Mouse (Mus musculus) hindbrain, embryonic 16.5 days (tissue): ENCODE measurements around the gene Alk. TPM values are rescaled to one million over a fixed set of nuclear protein-coding genes. Genes with fewer than 3 reads are reported as not detected.

Experiments
- ATAC-seq: fragments of 200-750 bp; cut with Nextera tagmentation; 2 replicates; pipeline ENCODE4 v1.8.0; 2017; ENCODE audit warnings: moderate TSS enrichment, moderate library complexity
- H3K27ac ChIP-seq: fragments of 300-500 bp; sonication (generic); 2 replicates; pipeline ENCODE4 v1.5.1; 2014; ENCODE audit warnings: low read depth, mild to moderate bottlenecking, control low read depth, low read length, moderate library complexity
- H3K27me3 ChIP-seq: fragments of 300-500 bp; sonication (generic); replicated peaks from 2 replicates; pipeline ENCODE4 v1.6.1; 2014; ENCODE audit warnings: low read length; ENCODE audit not compliant: control insufficient read depth, insufficient read depth
- H3K36me3 ChIP-seq: fragments of 300-500 bp; sonication (generic); 2 replicates; pipeline ENCODE4 v1.6.1; 2014; ENCODE audit warnings: mild to moderate bottlenecking, low read length, moderate library complexity, mixed read lengths; ENCODE audit not compliant: control insufficient read depth, insufficient read depth
- H3K4me1 ChIP-seq: fragments of 300-500 bp; sonication (generic); 2 replicates; pipeline ENCODE4 v1.6.1; 2014; ENCODE audit warnings: low read depth, low read length; ENCODE audit not compliant: control insufficient read depth, insufficient read depth
- H3K4me2 ChIP-seq: fragments of 300-500 bp; sonication (generic); 2 replicates; pipeline ENCODE4 v1.6.1; 2014; ENCODE audit warnings: mild to moderate bottlenecking, low read length, control low read depth, moderate library complexity
- H3K4me3 ChIP-seq: fragments of 300-500 bp; sonication (generic); 2 replicates; pipeline ENCODE4 v1.5.1; 2014; ENCODE audit warnings: mild to moderate bottlenecking, low read length, control low read depth, moderate library complexity
- H3K9ac ChIP-seq: fragments of 300-500 bp; sonication (generic); 2 replicates; pipeline ENCODE4 v1.6.1; 2014; ENCODE audit warnings: low read depth, mild to moderate bottlenecking, control low read depth, low read length, moderate library complexity
- H3K9me3 ChIP-seq: fragments of 300-500 bp; sonication (generic); 2 replicates; pipeline ENCODE4 v1.6.1; 2014; ENCODE audit warnings: mild to moderate bottlenecking, low read length, moderate library complexity; ENCODE audit not compliant: control insufficient read depth
- WGBS: fragments of 180-500 bp; shearing (Covaris S2); extraction: QIAGEN DNeasy Blood & Tissue Kit; methylation state at CpG from one replicate; pipeline ENCODE4 v1.1.7; 2014; 5-methylcytosine and 5-hydroxymethylcytosine counted together
- polyA plus RNA-seq: library from polyadenylated mRNA; unstranded; fragments of >200 nt; fragmentation: Nextera tagmentation; extraction: Ambion mirVana; gene quantifications from 2 replicates; pipeline ENCODE4 v1.2.1, GENCODE M21; 2015

Alk gene
- polyA plus RNA-seq, 1 experiment from 2014 or later, result 6.4 TPM

DNA sequence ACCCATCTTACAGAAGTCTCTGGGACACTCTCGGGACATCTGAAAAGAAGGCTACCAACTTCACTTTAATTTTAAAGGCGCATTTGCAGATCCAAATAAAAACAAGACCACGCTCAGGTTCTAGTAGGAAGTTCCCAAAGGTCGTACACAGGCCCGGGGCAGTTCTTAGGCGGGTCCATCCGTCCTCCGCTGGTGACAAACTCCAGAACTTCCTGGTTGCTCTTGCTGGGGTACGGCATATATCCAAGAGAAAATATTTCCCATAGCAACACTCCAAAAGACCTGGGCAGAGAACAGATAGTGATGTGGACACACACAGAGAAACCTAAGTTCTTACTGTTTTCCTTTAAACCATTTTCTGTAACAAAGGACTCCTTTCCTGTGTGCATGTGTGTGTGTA lies 729.6 kb downstream of the Alk start:
- Histone ChIP-seq H3K4me1 (peaks cover under 1% of the 10 kb centered on the region; the same call in 1 of the 2 replicates), H3K36me3 (no peaks in the 10 kb centered on the region), H3K9ac (no peak overlapping the region), H3K4me2 (no peak overlapping the region), H3K27me3 (no peaks in the 10 kb centered on the region), H3K27ac (no peak overlapping the region), H3K4me3 (no peak overlapping the region), H3K9me3 (no peaks in the 10 kb centered on the region)
- 91% methylated on average over 9 of the region's 9 CpGs for WGBS
- no peak for ATAC-seq

DNA sequence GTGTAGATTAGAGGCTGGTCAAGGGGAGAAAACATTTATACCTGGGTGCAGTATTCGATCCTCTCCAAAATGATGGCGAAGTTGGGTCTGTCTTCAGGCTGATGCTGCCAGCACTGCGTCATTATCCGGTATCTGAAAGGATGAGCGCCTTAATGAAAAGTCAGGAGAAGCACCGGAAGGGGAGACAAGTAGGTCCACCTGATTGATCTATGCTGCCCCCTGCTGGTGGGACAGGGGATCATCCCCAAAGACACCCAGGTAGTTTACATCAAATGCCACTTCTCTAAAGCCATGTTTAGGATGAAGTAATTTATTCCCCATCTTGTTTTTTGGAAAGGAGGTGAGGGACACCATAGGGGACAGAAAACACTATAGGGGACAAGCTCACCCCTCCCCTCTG lies 730.4 kb downstream of the Alk start:
- Histone ChIP-seq H3K4me1 (peaks cover 6% of the 10 kb centered on the region; the same call in 1 of the 2 replicates), H3K4me3 (no peak overlapping the region), H3K9ac (no peak overlapping the region), H3K9me3 (no peaks in the 10 kb centered on the region), H3K27ac (no peak overlapping the region), H3K4me2 (no peak overlapping the region), H3K27me3 (no peaks in the 10 kb centered on the region), H3K36me3 (no peaks in the 10 kb centered on the region)
- no peak for ATAC-seq
- 41% methylated on average over 6 of the region's 6 CpGs for WGBS

- Histone ChIP-seq H3K9me3 (no peaks in the 10 kb centered on the region), H3K9ac (no peak overlapping the region), H3K4me2 (no peak overlapping the region), H3K4me3 (no peak overlapping the region), H3K4me1 (peaks cover 6% of the 10 kb centered on the region; the same call in 1 of the 2 replicates), H3K36me3 (no peaks in the 10 kb centered on the region), H3K27me3 (no peaks in the 10 kb centered on the region), H3K27ac (no peak overlapping the region)
- no peak for ATAC-seq
- WGBS, result 60% methylated on average over 5 of the region's 5 CpGs
Observed at GRCm38 (mm10) chr17:71872976-71873375, 731.5 kb downstream of the Alk start.

GRCm38 (mm10) chr17:71871981-71872380 lies 732.4 kb downstream of the Alk start:
- H3K27me3 ChIP-seq, result no peaks in the 10 kb centered on the region
- H3K4me3 ChIP-seq, result no peak overlapping the region
- H3K4me2 ChIP-seq, result no peak overlapping the region
- H3K9ac ChIP-seq, result no peak overlapping the region
- no peak overlapping the region for H3K27ac ChIP-seq
- no peak for ATAC-seq
- H3K9me3 ChIP-seq, result no peaks in the 10 kb centered on the region
- 80% methylated on average over 7 of the region's 7 CpGs for WGBS
- H3K36me3 ChIP-seq, result no peaks in the 10 kb centered on the region
- H3K4me1 ChIP-seq, result peaks cover 6% of the 10 kb centered on the region; the same call in 1 of the 2 replicates

DNA sequence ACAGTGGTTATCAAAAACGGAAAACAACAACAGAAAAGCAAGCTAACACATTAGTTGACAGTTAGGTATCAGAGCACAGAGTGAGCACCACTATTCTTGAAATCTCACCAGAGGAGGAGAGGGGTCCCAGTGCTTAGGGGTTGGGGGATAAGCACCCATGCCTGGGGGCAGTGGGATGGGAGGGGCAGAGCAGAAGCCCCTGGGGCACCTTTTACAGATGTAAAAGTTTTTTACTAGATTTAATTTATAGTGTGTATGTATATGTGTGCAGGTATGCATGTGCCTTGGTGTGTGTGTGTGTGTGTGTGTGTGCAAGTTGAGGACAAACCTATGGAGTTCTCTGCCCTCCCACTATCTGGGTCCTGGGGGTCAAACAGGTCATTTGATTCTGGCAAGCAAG lies 733.8 kb downstream of the Alk start:
- no peak for ATAC-seq
- Histone ChIP-seq H3K4me2 (no peak overlapping the region), H3K9ac (no peak overlapping the region), H3K36me3 (no peaks in the 10 kb centered on the region), H3K27ac (no peak overlapping the region), H3K27me3 (no peaks in the 10 kb centered on the region), H3K4me1 (peaks cover 6% of the 10 kb centered on the region; the same call in 1 of the 2 replicates), H3K9me3 (no peaks in the 10 kb centered on the region), H3K4me3 (no peak overlapping the region)
- 100% methylated on average over 1 of the region's 1 CpGs for WGBS

DNA sequence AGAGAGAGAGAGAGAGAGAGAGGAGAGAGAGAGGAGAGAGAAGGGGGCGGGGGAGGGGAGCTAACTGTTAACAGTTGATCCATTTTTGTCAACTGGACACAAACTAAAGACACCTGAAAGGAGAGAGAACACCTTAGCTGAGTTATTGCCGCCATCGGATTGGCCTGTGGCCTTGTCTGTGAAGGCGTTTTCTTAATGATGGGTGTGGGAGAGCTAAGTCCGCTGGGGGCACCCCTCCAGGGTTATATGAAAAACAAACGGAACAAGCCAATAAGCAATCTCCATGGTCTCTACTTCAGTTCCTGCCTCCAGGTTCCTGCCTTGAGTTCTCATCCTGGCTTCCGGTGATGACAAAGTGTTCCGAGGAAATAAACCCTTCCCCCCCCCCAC lies 734.2 kb downstream of the Alk start:
- no peaks in the 10 kb centered on the region for H3K9me3 ChIP-seq
- H3K36me3 ChIP-seq, result no peaks in the 10 kb centered on the region
- no peak overlapping the region for H3K9ac ChIP-seq
- no peaks in the 10 kb centered on the region for H3K27me3 ChIP-seq
- no peak overlapping the region for H3K4me3 ChIP-seq
- no peak for ATAC-seq
- no peak overlapping the region for H3K27ac ChIP-seq
- peaks cover 6% of the 10 kb centered on the region; the same call in 1 of the 2 replicates for H3K4me1 ChIP-seq
- WGBS, result 93% methylated on average over 8 of the region's 8 CpGs
- H3K4me2 ChIP-seq, result no peak overlapping the region

GRCm38 (mm10) chr17:71869372-71870231 lies 734.8 kb downstream of the Alk start:
- H3K4me2 ChIP-seq, result peak overlapping the region; percentile 84
- no peaks in the 10 kb centered on the region for H3K9me3 ChIP-seq
- peak overlapping the region; percentile 69 for H3K9ac ChIP-seq
- H3K27me3 ChIP-seq, result no peaks in the 10 kb centered on the region
- H3K36me3 ChIP-seq, result no peaks in the 10 kb centered on the region
- peak overlapping the region; percentile 48 for H3K4me3 ChIP-seq
- H3K27ac ChIP-seq, result peak overlapping the region; percentile 59
- WGBS, result 6% methylated on average over 53 of the region's 60 CpGs
- peak; percentile 82 for ATAC-seq
- H3K4me1 ChIP-seq, result peaks cover 6% of the 10 kb centered on the region; the same call in 1 of the 2 replicates

- WGBS, result 50% methylated on average over 12 of the region's 12 CpGs
- Histone ChIP-seq H3K9me3 (no peaks in the 10 kb centered on the region), H3K9ac (no peak overlapping the region), H3K4me3 (no peak overlapping the region), H3K4me2 (peak overlapping the region; percentile 84), H3K4me1 (peaks cover 6% of the 10 kb centered on the region; the same call in 1 of the 2 replicates), H3K27ac (no peak overlapping the region), H3K27me3 (no peaks in the 10 kb centered on the region), H3K36me3 (no peaks in the 10 kb centered on the region)
- ATAC-seq, result no peak
Observed at GRCm38 (mm10) chr17:71868828-71869227, 735.6 kb downstream of the Alk start.

DNA sequence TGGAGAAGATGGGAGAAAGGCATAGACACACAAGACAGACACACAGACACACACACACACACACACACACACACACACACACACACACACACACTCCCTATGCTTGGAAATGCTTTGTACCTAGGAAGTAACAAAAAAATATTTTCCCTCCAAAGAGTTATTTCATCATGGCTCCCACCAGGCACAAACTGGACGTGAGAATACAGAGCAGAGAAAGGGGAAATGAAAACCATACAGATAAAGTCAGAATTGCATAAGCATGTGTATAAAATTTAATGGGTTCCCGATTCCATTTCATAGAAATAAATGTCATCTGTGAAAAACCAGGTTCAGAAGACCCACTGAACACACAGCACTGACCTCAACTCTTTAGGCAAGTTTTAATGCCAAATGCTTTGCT lies 736.5 kb downstream of the Alk start:
- Histone ChIP-seq H3K4me2 (no peak overlapping the region), H3K4me1 (peaks cover 6% of the 10 kb centered on the region; the same call in 1 of the 2 replicates), H3K27me3 (no peaks in the 10 kb centered on the region), H3K9me3 (no peaks in the 10 kb centered on the region), H3K36me3 (no peaks in the 10 kb centered on the region), H3K4me3 (no peak overlapping the region), H3K9ac (no peak overlapping the region), H3K27ac (no peak overlapping the region)
- no peak for ATAC-seq
- WGBS, result 98% methylated on average over 2 of the region's 2 CpGs
